Mouse (Mus musculus) cerebellum, postnatal 10 days (tissue): Measurements from ENCODE around the gene Slc22a20.

Source experiments
- DNase-seq, 2 experiments: peaks; one replicate each; pipeline ENCODE4 v3.0.0; 2021; ENCODE audit warnings: mixed read lengths in 2 of 2

Slc22a20 gene

DNA sequence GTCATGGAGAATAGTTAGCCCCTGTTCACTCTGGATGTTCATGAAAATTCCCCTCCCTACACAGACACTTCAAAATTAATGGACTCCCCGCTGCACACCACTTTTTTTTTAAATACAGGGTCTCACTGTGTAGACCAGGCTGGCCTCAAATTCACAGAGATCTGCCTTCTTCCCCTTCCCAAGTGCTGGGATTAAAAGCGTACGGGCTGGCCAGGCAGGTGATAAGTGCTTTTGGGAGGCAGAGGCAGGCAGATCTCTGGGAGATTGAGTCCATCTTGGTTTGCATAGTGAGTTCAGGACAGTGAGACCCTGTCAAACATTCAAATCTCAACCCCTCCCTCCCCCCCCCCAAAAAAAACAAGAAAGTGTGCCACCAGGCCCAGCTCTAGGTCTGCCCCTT lies 63.0 kb downstream of the Slc22a20 start:
- DNase-seq, result no peak

DNA sequence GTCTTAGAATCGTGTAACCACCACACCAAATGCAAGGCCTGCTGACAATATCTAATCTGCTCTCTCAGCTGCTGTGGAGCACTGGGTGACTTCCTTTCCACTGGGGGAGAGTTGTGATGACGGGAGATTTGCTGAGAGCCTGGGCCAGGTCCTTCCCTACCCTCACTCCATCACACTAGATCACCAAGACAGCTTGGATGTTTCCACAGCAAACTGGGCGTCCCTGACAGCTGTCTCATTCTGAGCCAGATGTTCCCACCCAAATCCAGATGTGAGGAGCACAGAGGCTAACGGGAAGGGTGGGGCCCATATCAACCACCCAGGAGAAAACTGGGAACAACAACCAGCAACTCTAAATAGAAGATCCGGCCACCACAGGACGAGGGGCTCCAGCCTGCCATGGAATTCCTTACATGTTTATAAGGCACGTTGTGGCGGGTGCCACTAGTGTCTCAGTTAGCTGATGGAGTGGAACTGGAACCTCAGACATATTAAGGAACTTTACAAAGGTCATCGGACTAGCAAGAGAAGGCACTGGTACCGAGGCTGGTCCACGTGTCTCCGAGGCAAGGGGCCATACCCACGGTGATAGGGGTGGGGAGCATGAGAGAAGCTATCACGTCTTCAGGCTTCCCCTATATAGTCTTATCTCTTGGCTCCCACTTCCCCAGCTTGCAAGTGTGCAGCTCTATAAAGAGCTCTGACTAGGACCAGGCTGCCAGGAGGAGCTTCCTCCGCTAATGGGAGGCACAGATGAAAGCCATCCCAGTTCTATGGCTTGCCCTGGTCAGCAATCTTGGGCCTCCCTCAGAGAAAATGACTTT lies 63.6 kb downstream of the Slc22a20 start:
- DNase-seq, result no peak

DNA sequence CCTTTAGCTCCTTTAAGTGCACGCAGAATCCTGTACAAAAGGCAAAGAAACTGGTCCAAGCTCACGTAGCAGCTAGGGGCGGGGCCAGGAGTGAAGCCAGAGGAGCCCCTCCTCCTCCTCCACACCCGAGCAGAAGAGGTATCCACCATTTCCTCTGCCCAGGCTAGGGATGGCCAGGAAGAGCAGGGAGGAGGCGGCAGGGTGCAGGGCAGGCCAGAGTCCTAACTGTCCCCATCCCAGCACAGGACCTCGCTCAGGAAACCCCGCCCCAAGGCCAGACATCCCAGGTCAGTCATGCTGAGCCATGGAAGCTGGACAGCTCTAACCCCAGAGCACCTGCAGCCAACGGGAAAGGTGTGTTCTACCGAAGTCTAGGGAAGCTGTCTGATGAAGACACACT lies 64.2 kb downstream of the Slc22a20 start:
- no peak for DNase-seq
